Mouse (Mus musculus) kidney, adult 8-10 months (tissue): ENCODE data around the gene Rhd.

Source experiments
- DNase-seq, 2 experiments: peaks; one replicate each; pipeline ENCODE4 v3.0.0; 2022

The Rhd gene

DNA sequence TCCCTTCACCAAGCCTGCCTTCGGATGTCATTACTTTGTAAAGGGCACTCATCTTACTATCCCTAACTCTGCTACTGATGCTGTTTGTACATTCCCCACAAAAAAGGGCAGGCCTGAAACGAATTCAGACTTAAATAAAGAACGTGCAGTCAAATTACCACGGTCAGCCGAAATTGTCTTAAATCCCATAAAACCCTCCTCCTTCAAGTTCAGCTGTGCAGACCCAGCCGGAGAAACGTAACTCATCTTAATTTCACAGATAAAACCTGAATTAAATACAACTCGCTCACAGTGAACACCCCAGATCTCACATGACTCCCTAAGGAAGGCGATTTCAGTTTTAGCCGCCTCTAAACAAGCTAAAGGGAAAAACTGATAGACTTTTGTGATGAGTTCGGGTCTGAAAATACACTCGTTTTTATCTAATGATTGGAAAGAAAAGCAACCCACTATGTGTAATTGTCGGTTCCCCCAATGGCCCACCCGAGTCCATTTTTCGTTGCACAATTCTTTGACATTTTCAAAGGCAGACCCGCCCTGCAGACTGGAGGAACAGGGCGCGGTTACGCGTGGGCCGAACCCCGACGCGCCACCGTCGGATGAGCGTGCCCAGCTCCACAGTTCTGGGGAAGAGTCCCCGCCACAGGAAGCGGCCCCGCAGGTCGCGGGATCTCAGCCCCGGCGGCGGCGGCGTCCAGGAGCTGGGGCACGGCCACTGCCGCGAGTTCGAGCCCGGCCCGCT, 50.0 kb downstream of the Rhd start:
- DNase-seq: no peak

GRCm38 (mm10) chr4:134914864-134915209, 50.5 kb downstream of the Rhd start, which contains the start of gene Tmem50a:
Gene Tmem50a, minus strand, starts transcription at chr4:134915024.
- peak; percentile 92 to 93 for DNase-seq

DNA sequence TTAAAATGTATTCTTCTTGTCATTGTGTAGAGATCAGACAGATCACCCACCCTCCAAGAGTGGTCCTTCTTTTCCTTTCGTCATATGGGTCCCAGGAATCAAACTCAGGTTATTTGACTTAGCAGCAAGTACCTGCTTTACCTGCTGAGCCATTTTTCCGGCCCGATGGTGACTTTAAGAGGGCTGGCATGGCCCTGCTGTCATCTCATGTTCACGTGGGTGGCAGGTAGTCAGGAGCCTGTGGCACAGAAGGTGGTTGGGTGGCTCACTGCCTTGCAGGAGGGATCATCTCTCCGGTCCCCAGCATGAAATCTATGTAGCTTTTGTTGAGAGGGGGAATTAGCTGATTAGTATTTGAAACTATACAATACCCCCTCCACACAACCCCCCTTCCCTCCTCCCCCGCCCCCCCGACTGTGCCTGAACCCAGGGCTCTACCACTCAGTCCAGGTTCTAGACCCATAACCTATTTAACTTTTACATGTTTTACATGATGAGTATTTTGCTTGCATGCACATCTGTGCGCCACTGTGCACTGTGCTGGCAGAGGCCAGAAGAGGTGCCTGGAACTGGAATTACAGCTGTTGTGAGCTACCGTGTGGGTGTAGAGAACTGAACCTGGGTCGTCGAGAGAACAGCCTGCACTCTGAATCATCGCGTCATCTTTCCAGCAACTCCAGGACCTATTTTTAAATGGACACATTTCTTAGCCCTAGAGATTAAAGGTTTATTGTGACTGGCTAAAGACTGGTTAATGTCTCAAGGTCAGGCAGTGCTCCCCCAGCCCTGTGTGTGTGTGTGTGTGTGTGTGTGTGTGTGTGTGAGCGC, 51.1 kb downstream of the Rhd start:
- DNase-seq: no peak

GRCm38 (mm10) chr4:134917194-134917593, 52.9 kb downstream of the Rhd start:
- DNase-seq: no peak

DNA sequence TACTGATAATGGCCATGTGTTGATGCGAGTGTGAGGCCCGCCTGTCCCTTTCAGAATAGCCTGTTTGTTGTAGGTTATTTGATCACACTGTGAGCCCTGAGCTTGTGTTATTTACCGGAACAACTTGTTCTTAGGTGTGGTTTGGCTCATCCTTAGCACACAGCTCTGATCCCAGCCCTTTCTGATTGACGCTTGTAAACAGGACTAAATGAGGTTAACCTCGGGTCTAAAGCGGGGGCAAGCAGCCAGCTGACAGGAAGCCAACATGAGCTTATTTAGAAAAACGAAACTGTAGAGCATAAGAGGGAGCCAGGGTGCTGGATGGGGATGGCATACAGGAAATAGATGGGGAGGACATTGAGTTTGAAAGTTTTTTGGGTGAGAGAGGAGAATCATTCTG, 54.0 kb downstream of the Rhd start:
- peak; percentile 74 to 86 for DNase-seq

DNA sequence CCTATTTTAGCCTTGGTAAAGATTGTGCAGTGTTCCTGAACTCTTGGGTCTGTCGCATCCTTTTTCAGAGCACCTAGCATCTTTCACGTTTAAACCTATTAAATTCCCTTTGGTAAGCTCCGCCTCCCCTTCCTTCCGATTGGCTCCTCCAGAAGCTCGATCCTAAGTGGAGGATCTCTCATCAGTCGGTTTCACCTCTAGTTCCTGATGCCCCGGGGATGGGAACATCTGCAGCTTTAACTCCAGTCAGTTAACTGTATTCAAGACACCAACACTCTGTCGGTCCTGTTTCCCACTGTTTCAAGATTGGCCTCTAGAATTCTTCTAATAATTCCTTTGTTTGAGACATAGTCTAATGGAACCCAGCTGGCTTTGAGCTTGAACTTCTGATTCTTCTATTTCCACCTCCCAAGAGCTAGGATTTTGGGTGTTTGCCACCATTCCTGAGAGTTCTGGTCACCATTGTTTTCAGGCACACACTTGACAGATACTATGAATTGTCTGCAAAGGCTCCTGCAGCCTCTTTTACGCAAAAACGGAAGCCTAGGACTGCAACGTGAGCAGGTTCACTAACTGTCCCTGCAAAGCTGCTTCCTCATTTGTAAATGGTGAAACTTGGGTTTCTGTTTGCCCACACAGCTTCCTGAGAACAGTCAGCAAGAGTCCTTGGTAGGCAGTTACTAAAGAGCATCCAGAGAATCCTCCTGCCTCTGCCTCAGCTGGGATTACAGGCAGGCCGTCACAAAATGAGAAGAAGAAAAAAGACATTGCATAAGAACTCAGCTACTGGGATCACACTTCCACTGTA, 55.6 kb downstream of the Rhd start:
- DNase-seq: no peak

GRCm38 (mm10) chr4:134920631-134921030, 56.3 kb downstream of the Rhd start:
- no peak for DNase-seq

- DNase-seq: no peak
Observed at GRCm38 (mm10) chr4:134921703-134922102, 57.4 kb downstream of the Rhd start.

DNA sequence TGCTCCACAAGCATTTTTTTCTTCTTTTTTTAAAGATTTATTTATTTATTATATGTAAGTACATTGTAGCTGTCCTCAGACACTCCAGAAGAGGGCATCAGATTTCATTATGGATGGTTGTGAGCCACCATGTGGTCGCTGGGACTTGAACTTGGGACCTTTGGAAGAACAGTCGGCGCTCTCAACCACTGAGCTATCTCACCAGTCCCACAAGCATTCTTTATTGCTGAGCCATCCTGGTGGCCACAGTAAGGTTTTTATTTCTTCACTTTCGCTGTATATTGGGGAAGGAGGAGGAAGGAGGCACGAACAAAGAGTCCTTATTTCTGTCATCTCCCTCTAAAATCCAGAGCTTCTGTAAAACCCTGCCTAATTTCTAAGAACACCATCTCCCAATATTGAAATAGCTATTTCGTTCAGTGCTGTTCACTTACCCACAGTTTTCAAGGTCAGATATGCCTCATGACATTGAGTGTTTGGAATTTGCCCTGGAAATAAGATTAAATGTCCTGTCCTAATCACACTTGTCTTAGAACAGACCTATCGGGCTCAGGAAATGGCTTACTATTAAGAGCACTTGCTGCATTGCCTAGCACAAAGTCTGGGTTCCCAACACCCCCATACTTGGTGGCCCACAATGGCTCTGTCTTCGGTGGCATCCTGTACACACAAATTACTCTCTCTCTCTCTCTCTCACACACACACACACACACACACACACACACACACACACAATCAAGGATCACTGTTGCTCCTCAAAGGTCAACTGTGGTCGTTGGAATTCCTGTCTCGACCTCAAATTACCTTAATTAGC, 58.0 kb downstream of the Rhd start:
- DNase-seq: no peak

GRCm38 (mm10) chr4:134922925-134923244, 58.5 kb downstream of the Rhd start:
- peak; percentile 73 to 75 for DNase-seq

DNA sequence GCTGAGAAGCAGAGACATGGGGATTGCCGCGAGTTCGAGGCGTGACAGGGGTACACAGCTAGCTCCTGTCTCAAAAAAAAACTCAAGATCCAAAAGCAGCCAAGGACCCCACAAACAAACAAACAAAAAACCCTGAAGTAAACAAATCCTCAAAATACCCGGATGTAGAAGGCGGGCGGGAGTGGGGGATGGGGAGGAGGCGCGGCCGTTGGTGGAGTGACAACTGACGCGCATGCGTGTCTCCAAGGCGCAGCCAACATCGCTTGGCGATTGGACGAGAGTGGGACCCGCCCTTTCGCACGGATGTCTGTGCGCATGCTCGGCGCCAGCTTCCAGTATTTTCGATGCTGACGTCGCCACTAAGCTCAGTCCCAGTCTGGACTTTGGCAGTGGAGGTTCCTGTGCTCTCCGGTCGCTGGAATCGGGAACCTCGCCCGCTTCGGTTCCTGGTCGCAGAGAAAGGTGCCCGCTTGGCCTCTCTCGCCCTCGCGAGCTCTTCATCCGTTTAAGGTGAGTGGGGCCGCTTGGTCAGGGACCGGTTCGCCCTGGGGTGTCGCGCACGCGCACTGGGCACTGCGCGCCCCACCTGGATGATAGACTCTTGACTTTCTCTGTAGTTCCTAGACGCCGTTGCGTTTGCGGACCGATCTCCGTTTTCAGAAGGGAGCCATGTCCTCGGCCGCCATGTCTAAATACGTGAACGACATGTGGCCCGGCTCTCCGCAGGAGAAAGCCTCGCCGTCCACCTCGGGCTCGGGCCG, 59.1 kb downstream of the Rhd start, which contains the start of gene Rsrp1:
Gene Rsrp1, plus strand, starts transcription at position 335 of the 761 bp plus-strand sequence.
- DNase-seq: peak; percentile 98

DNA sequence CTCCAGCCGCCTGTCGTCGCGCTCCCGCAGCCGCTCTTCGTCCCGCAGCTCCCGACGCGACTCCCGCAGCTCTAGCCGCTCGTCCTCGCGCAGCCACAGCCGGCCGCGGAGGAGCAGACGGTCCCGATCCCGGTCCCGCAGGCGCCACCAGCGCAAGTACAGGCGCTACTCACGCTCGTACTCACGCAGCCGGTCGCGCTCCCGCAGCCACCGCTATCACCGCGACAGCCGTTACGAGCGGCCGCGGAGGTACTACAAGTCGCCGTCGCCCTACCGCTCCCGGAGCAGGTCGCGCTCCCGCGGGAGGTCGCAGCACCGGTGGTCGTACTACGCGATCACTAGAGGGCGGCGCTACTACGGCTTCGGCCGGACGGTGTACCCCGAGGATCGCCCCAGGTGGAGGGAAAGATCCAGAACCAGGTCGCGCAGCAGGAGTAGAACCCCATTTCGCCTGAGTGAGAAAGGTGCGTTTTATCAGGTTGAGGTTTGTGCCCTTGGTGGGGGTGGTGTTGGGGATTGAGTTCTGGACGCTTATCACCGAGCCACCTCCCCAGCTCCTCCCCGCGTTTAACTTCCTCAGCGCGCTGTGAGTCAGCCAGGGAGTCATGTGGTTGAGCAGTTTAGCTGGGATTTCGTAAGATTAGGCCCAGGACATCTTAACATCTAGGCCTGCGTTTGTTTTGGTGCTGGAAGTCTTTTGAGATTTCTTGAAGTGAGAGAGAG, 59.8 kb downstream of the Rhd start:
- peak; percentile 57 to 67 for DNase-seq

DNA sequence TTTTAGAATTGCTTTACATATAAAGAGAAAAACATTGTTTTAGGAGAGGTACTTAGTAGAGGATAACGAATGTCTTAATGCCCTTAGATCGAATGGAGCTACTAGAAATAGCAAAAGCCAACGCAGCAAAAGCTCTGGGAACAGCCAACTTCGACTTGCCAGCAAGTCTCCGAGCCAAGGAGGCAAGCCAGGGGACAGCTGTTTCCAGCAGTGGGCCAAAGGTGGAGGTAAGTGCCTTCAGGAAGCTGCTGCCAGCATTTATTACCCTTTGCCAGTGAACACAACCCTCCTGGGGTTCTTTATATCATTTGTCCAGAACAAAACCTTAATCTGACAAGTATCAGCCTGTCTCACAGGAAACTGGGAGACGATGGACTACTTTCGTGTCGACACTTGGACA, 60.9 kb downstream of the Rhd start:
- DNase-seq: peak in 1 of 2 experiments; percentile 56

- DNase-seq: no peak
Observed at GRCm38 (mm10) chr4:134927815-134928463, 63.6 kb downstream of the Rhd start.

- DNase-seq: no peak
Observed at GRCm38 (mm10) chr4:134928464-134928836, 64.1 kb downstream of the Rhd start.

DNA sequence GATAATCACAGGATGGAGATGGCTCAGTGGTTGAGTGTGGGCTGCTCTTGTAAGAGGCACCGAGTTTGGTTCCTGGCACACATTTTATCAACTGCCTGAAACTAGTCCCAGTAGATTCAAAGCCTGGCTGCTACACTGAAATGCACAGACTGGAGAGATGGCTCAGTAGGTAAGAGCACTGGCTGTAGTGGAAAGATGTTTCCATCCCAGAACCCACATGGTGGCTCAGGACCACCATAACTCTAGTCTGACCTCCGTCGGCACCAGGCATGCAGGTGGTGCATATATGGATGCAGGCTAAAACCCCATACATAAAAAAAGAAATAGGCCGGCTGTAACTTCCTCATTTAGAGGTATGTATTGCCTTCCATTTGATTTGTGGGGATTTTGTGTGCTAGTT, 65.2 kb downstream of the Rhd start:
- DNase-seq: no peak

DNA sequence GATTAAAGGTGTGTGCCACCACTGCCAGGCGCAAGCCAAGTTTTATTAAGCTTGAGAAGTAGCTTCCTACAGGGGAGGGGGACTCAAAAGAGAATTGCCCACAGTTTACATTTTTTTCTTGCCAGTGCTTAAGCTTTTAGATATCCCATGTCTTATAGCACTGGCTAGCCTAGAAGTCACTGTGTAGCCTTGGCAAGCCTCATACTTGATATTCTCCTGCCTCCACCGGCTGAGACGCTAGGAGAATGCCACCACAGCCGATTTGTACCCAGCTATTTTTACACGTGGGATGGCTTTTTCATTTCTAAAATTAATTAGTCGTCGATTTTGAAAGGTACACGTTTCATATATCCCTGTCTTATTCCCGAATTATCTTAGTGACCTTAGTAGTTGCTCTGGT, 65.9 kb downstream of the Rhd start:
- DNase-seq: no peak

- peak; percentile 95 to 96 for DNase-seq
Observed at GRCm38 (mm10) chr4:134930684-134931481, 66.5 kb downstream of the Rhd start, which contains the start of gene Syf2. Gene Syf2, plus strand, starts transcription at chr4:134930898.
